Mouse (Mus musculus) adrenal gland, postnatal 14 days (tissue): Measurements from ENCODE around the gene Hmg20a. TPM values are rescaled to one million over a fixed set of nuclear protein-coding genes. Genes with fewer than 3 reads are reported as not detected.
A peak's percentile ranks its signal among the peaks of the same experiment; 100 is the strongest.
"Not testable (repeated sequence)": the region's sequence is repeated elsewhere in the genome, so short reads cannot be mapped to it uniquely, and the experiment has no call there.

Experiments
- DNase-seq: peaks from one replicate; pipeline ENCODE4 v3.0.0; 2021; ENCODE audit warnings: mixed read lengths
- long read RNA-seq, 2 experiments: library from polyadenylated mRNA; stranded (forward); transcript quantifications; one replicate each; pipeline ENCODE4 v2.0.0; 2021
- total RNA-seq: library from RNA; stranded (reverse); gene quantifications from 2 replicates; pipeline ENCODE4 v1.2.3, GENCODE M21; 2021

Hmg20a gene
- 33.3 and 37.3 TPM in 2 replicates for total RNA-seq
- long read RNA-seq, experiment 1, transcript Hmg20a-201 (10 exons, 3,778 nt), result major isoform, 14 of 32 reads
- long read RNA-seq, experiment 1, partial matches to known transcripts, result 12 of 32 reads
- long read RNA-seq, experiment 1, other reads (novel, unspliced or antisense), result 6 of 32 reads
- long read RNA-seq, experiment 2, transcript Hmg20a-201 (10 exons, 3,778 nt), result major isoform, 6 of 23 reads
- long read RNA-seq, experiment 2, partial matches to known transcripts, result 2 of 23 reads
- long read RNA-seq, experiment 2, other reads (novel, unspliced or antisense), result 14 of 23 reads

DNA sequence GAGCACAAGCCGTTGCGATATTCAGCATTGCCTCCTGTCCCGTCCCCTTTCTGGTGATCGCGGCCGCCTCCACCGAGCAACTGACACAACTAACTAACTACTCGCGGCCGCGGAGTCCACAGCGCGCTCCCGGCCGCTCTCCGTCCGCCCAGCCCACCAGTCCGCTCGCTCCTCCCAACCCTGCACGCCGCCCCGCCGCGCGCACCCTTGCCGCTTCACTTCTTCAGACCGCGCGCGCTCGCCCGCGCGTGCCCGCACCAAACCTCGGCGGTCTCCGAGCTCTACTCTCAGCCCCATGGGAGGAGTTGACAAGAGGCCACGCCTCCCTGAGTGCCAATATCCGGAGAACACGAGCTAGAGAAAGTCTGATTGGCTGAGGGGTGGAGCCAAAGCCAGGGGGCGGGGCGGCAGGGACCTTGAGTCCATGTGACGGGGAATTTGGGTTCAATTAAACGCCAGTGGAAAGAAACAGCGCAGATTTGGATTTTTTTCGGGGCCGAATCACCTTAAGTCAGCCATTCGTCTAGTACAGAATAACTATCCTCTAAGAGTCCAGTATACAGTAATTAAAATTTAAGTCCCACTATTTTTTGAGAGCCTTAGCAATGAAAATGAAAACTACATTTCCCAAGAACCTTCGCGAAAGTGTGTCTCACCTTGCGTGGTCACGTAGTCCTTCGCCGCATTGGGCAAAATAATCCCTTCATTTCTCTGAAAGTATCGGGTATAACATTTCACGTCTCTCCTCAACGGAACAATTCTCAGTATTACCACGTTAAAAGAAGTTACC lies at the start of gene Hmg20a, which contains the start of gene Peak1:
Hmg20a (plus strand) TSS at position 662 of the 790 bp plus-strand sequence.
Peak1 (minus strand) TSS at position 120 of the 790 bp plus-strand sequence.
- DNase-seq, result peak; percentile 100

DNA sequence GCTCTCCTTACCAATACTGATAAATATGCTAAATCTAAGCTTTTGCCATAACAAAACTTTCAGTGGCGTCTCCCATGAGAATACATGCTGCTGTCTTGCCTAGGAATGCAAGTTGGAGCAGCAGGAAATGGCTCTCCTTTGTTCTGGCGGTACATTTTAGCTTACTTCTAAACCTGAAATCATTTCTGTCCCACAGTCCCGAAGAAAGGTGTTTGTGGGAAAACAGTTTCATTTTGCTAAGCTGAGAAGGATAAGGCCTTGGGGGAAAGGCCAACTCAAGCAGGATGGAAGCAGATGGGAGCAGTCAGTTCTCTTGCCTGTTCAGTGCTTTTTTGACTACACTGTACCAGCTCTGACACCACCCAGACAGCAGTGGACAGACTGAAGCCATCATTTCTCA lies 49.6 kb upstream of the Hmg20a start:
- DNase-seq, result no peak

DNA sequence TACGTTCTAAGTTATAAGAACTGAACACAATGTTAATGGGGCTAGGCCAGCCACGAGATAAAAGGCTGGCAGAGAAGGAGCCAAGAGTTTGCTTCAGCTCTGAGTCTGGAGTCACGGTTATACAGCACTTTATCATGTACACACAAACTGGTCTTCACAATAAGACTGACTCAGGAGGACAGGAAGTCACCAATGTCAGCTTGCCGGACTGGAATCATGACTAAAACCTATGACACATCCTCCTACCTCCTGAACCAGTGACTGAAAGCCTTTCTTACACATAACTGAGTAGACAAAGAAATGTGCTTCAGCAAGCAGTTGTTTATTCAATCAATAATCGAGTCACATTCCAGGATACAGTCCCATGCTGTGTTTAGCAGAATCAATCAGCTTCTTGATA lies 47.7 kb upstream of the Hmg20a start:
- DNase-seq, result peak; percentile 37

DNA sequence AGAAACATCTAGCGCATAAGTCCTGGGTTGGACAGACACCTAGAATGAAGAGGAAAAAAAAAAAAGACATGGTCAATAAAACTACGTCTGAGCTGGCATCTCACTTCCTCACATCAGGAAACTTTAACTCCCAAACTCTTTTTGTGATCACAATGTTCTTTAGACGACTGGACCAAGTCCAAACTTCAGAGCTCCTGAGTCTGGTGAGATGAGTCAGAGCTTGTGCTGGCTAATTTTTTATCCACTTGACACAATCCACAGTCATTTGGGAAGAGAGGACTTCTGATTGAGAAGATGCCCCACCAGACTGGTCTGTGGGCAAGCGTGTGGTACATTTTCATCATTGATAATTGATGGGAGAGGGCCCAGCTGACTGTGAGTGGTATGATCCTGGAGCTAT lies 44.0 kb upstream of the Hmg20a start:
- peak; percentile 54 for DNase-seq

DNA sequence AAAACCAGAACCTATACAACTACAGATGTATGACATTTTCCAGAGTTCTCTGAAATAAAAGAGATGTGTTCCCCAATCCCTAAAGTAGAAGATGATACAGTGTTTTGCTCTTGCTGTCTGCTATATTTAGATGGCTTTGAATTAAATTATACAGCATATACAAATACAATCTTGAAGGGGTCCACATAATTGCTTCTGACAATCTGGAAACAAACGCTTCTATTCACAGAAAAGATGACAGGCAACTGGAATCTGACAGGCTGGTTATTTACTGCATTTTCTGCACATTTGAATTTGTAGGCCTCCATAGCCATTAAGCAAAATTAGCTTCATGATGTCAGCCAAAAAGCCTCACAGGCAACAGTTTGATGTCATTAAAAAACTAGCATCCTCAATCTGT lies 35.6 kb upstream of the Hmg20a start:
- no peak for DNase-seq

DNA sequence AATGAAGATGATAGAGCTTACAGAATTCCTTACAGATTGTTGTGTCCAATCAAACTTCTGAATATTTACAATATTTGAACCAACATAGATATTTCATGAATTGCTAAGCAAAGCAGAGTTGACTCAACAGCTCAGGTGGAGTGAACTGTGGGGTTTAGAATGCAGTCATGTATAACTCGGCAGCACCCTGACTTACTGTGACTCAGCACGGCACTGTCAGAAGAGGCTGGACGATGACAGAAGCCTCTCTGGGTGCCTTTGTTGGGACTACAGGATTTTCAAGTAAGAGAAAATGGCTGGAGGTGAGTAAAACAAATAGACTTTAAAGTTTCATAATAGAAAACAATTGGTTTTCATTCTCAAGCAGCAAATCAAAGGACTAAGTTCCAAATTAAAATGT lies 25.6 kb upstream of the Hmg20a start:
- DNase-seq, result peak; percentile 33

DNA sequence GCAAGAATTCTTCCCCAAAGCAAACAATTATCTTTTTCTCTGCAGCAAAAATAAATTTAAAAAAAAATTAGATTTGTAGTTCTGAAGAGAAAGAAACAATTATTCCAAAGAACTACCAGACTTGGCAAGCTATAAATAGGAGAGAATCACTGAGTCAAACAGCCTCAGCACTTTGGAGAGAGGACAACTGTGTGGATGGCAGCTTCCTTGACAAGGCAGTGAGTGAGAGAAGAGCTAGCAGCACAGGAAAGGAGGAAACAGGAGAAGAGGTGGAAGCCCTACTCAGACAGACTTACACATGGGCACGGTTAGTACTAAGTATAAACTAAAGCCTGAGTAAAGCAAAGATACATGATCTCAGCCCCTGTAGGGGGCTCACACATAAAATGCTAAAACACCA lies 22.1 kb upstream of the Hmg20a start:
- no peak for DNase-seq

DNA sequence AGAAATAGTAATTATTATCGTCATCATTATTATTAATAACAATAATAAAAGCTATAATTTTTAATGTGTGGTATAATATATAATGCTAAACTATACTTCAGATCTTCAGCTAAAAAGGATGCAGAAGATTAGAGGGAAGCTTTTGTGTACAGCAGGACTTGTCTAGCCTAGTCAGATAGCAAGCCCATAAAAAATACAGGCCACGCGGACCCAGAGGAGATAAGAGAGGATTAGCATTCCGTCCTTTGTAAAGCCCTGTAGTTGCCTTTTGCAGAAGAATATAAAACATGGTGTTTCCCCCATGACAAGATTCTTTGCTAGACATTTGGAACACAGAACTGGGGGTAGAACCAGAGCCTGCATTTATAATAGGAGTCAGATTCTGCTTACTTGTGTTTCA lies 13.8 kb upstream of the Hmg20a start:
- DNase-seq, result no peak

DNA sequence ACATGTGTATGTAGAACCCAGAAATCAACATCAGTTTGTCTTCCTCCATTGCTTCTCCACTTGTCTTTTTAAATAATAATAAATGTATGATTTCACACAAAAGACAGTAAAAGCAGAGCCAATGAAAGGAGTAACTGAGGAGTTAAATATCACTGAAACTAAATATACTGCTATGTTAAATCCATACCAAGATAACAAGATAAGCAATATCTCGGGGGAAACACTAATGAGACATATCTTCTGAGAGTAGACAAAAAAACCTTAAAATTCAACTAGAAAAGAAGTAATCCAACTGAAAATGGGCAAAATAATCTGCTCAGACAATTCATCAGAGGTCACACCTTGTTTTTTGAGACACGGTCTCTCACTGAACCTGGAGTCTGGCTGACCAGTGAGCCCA lies 8.5 kb upstream of the Hmg20a start:
- DNase-seq, result no peak

DNA sequence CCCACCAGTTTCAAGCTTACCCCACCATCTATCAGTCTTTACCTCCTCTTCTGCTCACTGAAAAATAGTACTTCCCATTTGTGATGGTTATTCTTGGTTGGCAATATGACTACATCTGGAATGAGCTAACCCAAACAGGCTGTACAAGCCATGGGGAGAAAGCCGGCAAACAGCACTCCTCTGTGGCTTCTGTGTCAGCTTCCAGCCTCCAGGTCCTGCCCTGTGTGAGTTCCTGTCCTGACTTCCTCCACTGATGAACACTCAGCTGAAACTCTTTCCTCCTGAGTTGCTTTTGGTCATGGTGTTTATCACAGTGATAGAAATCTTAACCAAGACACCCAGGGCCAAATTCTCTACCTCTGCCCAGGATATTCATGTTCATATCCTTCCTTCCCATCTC lies 5.7 kb upstream of the Hmg20a start:
- no peak for DNase-seq

DNA sequence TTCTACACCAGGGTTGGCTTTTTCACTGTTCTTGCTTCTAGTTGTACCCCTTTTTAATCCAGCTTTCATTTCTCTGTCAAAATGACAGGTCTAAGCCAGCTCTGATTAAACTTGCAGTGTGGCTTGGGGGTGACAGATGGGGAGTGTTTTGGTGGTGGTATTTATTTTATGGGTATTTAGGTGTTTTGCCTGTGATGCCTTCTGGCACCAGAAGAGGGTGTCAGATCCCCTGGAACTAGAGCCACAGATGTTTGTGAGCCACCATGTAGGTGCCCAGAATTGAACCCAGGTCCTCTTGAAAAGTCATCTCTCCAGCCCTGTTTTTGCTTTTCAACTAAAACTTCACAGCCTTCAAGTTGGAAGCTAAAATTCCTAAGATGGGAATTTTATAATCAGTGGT lies 4.1 kb upstream of the Hmg20a start:
- no peak for DNase-seq

DNA sequence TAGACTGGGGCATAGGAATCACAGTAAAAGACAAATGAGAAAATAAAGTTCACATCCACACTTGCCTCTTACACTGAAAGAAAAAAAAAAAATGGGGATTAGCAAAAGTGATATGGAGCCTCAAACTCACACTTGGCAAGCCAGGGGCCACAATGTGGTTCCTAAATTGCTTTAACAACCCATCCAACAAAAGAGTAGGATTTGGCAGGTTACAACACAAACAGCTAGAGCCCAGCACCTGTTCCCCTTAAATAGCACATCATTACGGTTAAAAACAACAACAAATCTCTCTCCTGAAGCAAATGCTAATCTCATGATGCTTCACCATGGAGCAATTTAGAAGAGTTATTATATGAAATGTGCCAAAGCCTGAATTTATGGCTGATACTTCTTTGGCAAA lies 3.0 kb upstream of the Hmg20a start:
- DNase-seq, result no peak

DNA sequence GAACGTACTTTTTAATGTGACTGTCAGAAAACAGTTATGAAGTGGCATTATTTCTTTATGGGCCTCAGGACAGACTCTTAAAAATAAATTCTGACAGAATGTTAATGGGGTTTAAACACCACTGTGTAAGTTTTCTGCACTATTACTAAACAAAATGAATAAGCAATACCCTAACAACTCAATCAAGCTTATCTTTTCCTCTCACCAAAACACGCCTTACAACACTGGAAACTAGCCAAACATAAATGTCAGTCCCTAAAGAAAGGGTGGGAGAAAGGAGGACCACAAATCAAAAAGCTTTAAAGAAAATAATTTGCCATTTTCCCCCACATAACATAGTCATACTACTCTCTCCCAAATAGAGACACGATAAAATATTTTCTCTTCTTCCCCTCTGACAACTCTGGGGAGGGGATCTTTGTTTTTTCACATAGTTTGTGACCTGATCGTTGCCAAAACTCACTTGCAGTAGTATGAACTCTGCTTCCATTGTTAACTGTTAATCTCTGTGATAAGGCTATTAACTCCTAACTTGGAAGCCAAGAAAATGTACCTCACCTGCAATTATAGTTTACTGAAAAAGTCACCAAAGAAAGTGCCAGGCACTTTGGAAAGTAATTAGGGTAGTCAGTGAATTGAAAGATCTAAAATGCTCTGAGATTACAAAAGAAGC lies 2.3 kb upstream of the Hmg20a start:
- no peak for DNase-seq

DNA sequence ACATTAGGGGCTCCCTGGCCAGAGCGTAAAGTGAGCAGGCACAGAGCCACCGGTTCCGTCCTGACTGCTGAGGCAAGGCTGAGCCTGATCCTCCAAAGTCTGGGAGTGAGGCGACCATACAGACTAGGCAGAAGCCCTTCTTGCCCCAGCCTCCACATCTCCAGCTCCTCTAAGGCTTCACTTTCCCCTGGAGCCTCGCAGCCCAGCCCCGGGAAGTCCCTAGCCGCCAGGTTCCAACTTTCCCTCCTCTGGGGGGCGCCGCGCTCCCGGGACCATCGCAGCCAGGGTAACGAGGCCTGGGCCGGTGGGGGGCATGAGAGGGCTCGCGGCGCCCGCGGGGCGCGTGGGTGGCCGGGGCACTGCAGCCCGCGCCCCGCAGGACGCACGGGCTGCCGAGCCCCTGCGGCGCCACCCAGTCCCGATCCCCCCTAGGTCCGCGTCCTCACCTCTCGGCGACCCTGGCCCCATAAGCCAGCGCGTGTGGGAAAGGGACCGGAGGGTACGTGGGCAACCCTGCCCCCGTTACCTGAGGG lies 928 bp upstream of the Hmg20a start:
- peak; percentile 94 for DNase-seq

DNA sequence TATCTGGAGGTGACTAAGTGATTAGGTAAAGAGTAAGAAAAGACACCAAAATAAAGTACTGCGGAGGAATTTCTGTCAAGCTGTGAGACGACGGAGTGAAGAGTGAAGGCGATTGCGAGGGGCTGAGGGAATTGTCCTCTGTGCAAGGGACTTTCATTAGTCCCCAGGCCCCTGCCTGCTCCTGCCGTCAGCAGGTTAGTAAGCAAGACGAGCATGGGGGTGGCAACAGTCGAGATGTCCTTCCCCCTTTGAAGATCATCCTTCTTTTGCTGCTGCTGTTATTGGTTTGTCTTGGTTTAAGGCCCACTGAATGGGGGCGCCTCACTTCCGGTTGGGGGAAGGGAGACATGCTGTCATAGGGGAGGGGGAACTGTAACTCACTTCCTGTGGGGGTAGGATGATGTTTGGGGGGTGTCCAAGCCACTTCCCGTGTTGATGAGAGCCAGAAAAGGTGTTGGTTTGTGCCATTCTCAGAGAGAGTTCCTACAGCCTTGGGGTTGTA lies 380 bp downstream of the Hmg20a start:
- DNase-seq, result peak; percentile 92

DNA sequence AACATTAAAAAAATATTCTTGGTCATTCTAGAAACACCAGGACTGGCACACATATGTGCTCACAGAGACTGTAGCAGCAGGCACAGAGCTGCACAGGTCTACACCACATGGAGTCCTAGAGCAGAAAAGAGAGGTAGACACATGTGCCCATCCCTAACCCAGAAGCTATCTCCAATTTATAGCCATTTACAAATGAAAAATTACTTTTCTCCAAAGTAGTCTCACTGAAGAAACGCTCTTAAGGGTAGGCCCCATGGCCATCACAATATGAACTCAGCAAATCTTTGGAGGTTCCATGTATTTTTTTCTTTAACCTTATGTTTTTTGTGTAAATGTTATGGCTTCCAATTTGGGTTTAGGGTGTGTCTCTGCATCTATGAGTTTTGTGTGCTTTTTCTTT lies 1.8 kb downstream of the Hmg20a start:
- DNase-seq, result no peak

DNA sequence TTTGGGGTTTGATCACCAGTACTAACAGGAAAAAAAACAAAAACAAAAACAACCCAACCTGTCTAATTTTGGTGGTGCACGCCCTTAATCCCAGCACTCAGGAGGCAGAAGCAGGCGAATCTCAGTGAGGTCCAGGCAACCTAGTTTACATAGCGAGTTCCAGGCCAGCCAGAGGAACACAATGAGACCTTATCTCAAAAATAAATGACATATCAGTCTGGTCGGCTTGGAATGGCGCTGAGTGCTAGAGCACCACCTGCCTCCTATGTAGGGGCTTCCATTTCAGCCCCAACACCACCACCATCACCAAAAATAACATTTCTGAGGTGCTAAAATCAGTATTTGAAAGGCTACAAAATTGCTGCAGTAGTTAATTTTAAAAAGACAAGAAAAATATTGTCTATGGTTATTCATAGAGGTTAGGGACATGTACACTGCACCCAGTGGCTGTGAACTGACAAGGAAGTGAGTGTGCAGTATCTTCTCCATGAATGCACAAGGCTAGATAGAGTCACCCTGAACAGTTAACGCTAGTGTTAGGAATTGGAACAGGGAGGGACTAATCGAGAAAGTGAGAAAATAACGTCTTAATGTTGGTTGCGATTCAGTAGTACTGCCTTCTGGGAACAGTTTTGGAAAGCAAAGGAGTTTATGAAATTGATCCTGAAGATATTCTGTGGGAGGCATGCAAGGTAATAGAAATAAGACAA lies 2.6 kb downstream of the Hmg20a start:
- no peak for DNase-seq

DNA sequence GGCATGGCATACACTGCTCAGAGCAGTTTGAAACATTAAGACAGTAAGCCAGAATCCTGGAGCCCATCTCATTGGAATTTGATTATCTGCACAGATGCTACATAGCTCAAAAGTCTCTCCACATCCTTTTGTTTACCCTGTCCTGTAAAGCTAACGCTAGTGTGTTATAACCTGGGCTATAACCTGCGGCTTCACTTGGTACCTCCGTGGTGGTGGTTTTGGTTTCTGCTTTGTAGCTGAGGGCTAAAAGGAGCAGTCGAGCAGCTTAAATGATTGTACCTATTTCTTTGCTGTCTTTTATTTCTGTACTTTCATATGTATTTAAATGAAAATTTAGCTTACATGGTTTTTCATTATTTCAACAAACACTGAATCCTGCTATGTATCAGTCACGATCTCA lies 3.6 kb downstream of the Hmg20a start:
- DNase-seq, result no peak

DNA sequence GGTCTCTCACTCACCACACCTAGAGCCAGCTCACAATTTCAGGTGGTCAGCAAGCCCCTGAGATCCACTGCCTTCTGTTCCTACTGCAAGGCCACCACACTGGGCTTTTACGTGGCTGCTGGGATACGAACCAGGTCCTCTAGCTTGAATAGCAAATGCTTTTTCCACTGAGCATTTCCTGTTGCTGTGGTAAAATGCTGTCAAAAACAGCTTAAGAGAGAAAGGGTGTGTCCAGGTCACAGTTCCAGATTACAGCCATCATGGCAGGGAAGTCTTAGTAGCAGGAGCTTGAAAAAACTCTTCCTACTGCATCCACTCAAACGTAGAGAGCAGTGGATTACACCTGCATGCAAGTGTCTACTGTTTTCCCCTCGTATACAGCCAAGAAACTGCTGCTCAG lies 6.5 kb downstream of the Hmg20a start:
- DNase-seq, result no peak

DNA sequence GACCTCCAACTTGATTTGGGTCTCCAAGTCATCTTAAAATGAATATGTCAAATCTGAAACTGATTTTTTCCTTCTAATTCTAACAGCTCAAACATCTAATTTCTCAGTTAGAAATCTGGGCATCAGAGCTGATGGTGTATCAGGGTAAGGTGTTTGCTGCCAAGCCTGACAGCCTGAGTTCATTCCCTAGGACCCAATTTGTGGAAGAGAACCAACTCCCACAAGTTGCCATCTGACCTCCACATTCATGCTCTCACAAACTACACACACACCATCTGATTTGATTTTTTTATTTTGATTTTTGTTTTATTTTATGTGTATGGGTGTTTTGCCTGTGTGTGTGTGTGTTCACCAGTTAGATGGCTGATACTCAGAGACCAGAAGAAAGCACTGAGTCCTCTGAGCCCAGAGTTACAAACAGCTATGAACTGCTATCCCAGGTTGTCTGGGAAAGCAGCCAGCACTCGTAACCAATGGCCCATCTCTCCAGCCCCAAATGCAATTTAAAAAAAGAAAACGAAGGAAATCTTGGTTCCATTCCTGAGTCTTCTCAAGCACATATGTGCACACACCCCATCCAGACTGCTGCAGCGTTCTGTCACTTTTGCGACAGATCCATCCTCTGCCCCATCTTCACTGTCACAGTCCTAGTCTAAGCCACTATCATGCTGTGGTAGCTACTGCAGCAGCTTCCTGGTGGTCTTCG lies 17.6 kb downstream of the Hmg20a start:
- no peak for DNase-seq

DNA sequence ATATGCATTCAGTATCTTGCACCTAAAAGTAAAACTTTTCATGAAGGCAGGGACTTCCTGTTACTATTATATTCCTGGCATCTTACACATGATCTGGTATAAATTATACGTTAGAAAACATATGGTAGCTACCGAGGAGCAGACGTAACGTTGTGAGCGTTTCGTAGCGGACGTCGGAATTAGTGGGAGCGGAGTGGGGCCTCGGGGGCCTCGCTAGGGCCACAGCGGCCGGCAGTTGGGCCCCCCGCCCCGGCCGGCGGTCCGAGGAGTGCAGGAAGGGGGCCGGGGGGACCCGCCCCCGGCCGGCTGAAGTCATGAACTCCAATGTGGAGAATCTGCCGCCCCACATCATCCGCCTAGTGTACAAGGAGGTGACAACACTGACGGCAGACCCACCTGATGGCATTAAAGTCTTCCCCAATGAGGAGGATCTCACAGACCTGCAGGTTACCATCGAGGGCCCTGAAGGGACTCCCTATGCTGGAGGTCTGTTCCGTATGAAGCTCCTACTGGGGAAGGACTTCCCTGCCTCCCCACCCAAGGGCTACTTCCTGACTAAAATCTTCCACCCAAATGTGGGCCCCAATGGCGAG lies 19.0 kb downstream of the Hmg20a start:
- DNase-seq, result not testable (repeated sequence)
